Mouse (Mus musculus): Measurements from ENCODE around the gene Cd4. TPM values are rescaled to one million over a fixed set of nuclear protein-coding genes. Genes with fewer than 3 reads are reported as not detected.

Gene Cd4
- polyA plus RNA-seq, 1 experiment from 2014 or later: 0.17 TPM

GRCm38 (mm10) chr6:124874348-124874747, 13.7 kb downstream of the Cd4 start:
- H3K27me3 ChIP-seq (replicated peaks): no peaks in the 10 kb centered on the region
- H3K4me1 ChIP-seq: no peaks in the 10 kb centered on the region
- H3K4me2 ChIP-seq: no peak overlapping the region
- no peaks in the 10 kb centered on the region for H3K9me3 ChIP-seq (replicated peaks)
- H3K27ac ChIP-seq (replicated peaks): no peak overlapping the region
- H3K4me3 ChIP-seq (replicated peaks): no peak overlapping the region
- H3K9ac ChIP-seq (replicated peaks): no peak overlapping the region; the same call in 1 of the 2 replicates
- ATAC-seq (ENCODE audit: low FRiP score): no peak
- no peaks in the 10 kb centered on the region for H3K36me3 ChIP-seq
- WGBS: 74% methylated on average over 2 of the region's 3 CpGs

- Histone ChIP-seq H3K4me3 (replicated peaks) (no peak overlapping the region), H3K9me3 (replicated peaks) (no peaks in the 10 kb centered on the region), H3K4me2 (no peak overlapping the region), H3K9ac (replicated peaks) (no peak overlapping the region), H3K36me3 (no peaks in the 10 kb centered on the region; the same call in 1 of the 2 replicates), H3K27me3 (replicated peaks) (no peaks in the 10 kb centered on the region), H3K27ac (replicated peaks) (no peak overlapping the region), H3K4me1 (peaks cover 42% of the 10 kb centered on the region)
- WGBS: 64% methylated on average over 6 of the region's 7 CpGs
- no peak for ATAC-seq (ENCODE audit: low FRiP score)
Observed at GRCm38 (mm10) chr6:124866560-124866959, 21.5 kb downstream of the Cd4 start.

GRCm38 (mm10) chr6:124865766-124866362, 22.2 kb downstream of the Cd4 start:
- Histone ChIP-seq H3K27ac (replicated peaks) (peak overlapping the region; percentile 18; the same call in 1 of the 2 replicates), H3K4me2 (no peak overlapping the region), H3K4me1 (peaks cover 49% of the 10 kb centered on the region), H3K4me3 (replicated peaks) (no peak overlapping the region), H3K36me3 (peaks cover 6% of the 10 kb centered on the region), H3K27me3 (replicated peaks) (no peaks in the 10 kb centered on the region), H3K9me3 (replicated peaks) (no peaks in the 10 kb centered on the region), H3K9ac (replicated peaks) (no peak overlapping the region)
- 49% methylated on average over 18 of the region's 18 CpGs for WGBS
- ATAC-seq (ENCODE audit: low FRiP score): no peak

- H3K27ac ChIP-seq (replicated peaks): peak within 1 kb of the TSS; percentile 97
- H3K9ac ChIP-seq (replicated peaks): peak within 1 kb of the TSS; percentile 89
- no peaks in the 10 kb centered on the region for H3K9me3 ChIP-seq (replicated peaks)
- H3K4me1 ChIP-seq: peaks cover 70% of the 10 kb centered on the region
- no peaks in the 10 kb centered on the region for H3K27me3 ChIP-seq (replicated peaks)
- WGBS: under 1% methylated on average over 43 of the region's 43 CpGs
- peak within 1 kb of the TSS; percentile 72 for H3K4me2 ChIP-seq
- peaks cover 14% of the 10 kb centered on the region for H3K36me3 ChIP-seq
- ATAC-seq (ENCODE audit: low FRiP score): peak; percentile 72
- peak within 1 kb of the TSS; percentile 71 for H3K4me3 ChIP-seq (replicated peaks)
Observed at GRCm38 (mm10) chr6:124863658-124864298, 24.2 kb downstream of the Cd4 start, which contains the start of gene Gpr162. Gene Gpr162 (minus strand): TSS chr6:124863983.

- Histone ChIP-seq H3K27me3 (replicated peaks) (no peaks in the 10 kb centered on the region), H3K4me1 (peaks cover 76% of the 10 kb centered on the region), H3K9ac (replicated peaks) (peak overlapping the region; percentile 89), H3K4me2 (peak overlapping the region; percentile 72), H3K9me3 (replicated peaks) (no peaks in the 10 kb centered on the region), H3K27ac (replicated peaks) (peak overlapping the region; percentile 97), H3K4me3 (replicated peaks) (peak overlapping the region; percentile 71), H3K36me3 (peaks cover 17% of the 10 kb centered on the region)
- WGBS: 0% methylated on average over 8 of the region's 16 CpGs
- peak; percentile 35 for ATAC-seq (ENCODE audit: low FRiP score)
Observed at GRCm38 (mm10) chr6:124863125-124863657, 24.8 kb downstream of the Cd4 start.

- H3K36me3 ChIP-seq: peaks cover 17% of the 10 kb centered on the region
- H3K4me2 ChIP-seq: peak overlapping the region; percentile 72
- H3K4me3 ChIP-seq (replicated peaks): peak overlapping the region; percentile 71
- H3K9ac ChIP-seq (replicated peaks): peak overlapping the region; percentile 89
- peaks cover 82% of the 10 kb centered on the region for H3K4me1 ChIP-seq
- peak overlapping the region; percentile 97 for H3K27ac ChIP-seq (replicated peaks)
- 8% methylated on average over 8 of the region's 8 CpGs for WGBS
- ATAC-seq (ENCODE audit: low FRiP score): peak; percentile 3; the same call in 1 of the 2 replicates
- H3K27me3 ChIP-seq (replicated peaks): no peaks in the 10 kb centered on the region
- no peaks in the 10 kb centered on the region for H3K9me3 ChIP-seq (replicated peaks)
Observed at GRCm38 (mm10) chr6:124862406-124863124, 25.5 kb downstream of the Cd4 start.

- Histone ChIP-seq H3K36me3 (peaks cover 17% of the 10 kb centered on the region), H3K4me3 (replicated peaks) (peak overlapping the region; percentile 71), H3K4me1 (peaks cover 82% of the 10 kb centered on the region), H3K9me3 (replicated peaks) (no peaks in the 10 kb centered on the region), H3K9ac (replicated peaks) (peak overlapping the region; percentile 89), H3K27me3 (replicated peaks) (no peaks in the 10 kb centered on the region), H3K27ac (replicated peaks) (peak overlapping the region; percentile 97), H3K4me2 (peak overlapping the region; percentile 72)
- no peak for ATAC-seq (ENCODE audit: low FRiP score)
- 45% methylated on average over 3 of the region's 3 CpGs for WGBS
Observed at GRCm38 (mm10) chr6:124861802-124862201, 26.2 kb downstream of the Cd4 start.

GRCm38 (mm10) chr6:124861266-124861665, 26.8 kb downstream of the Cd4 start:
- H3K4me2 ChIP-seq: peak overlapping the region; percentile 72
- H3K36me3 ChIP-seq: peaks cover 17% of the 10 kb centered on the region
- H3K9me3 ChIP-seq (replicated peaks): no peaks in the 10 kb centered on the region
- H3K27ac ChIP-seq (replicated peaks): peak overlapping the region; percentile 97
- H3K4me1 ChIP-seq: peaks cover 84% of the 10 kb centered on the region
- no peaks in the 10 kb centered on the region for H3K27me3 ChIP-seq (replicated peaks)
- H3K4me3 ChIP-seq (replicated peaks): peak overlapping the region; percentile 71; the same call in 1 of the 2 replicates
- no peak for ATAC-seq (ENCODE audit: low FRiP score)
- H3K9ac ChIP-seq (replicated peaks): peak overlapping the region; percentile 89
- WGBS: 81% methylated on average over 19 of the region's 19 CpGs

- no peaks in the 10 kb centered on the region for H3K9me3 ChIP-seq (replicated peaks)
- H3K36me3 ChIP-seq: peaks cover 17% of the 10 kb centered on the region
- H3K27ac ChIP-seq (replicated peaks): peak overlapping the region; percentile 97
- no peaks in the 10 kb centered on the region for H3K27me3 ChIP-seq (replicated peaks)
- H3K4me3 ChIP-seq (replicated peaks): peak overlapping the region; percentile 13; the same call in 1 of the 2 replicates
- peak overlapping the region; percentile 32; the same call in 1 of the 2 replicates for H3K9ac ChIP-seq (replicated peaks)
- ATAC-seq (ENCODE audit: low FRiP score): no peak
- 91% methylated on average over 9 of the region's 9 CpGs for WGBS
- H3K4me1 ChIP-seq: peaks cover 84% of the 10 kb centered on the region
- peak overlapping the region; percentile 72 for H3K4me2 ChIP-seq
Observed at GRCm38 (mm10) chr6:124860511-124860910, 27.5 kb downstream of the Cd4 start.

GRCm38 (mm10) chr6:124859725-124860124, 28.3 kb downstream of the Cd4 start:
- Histone ChIP-seq H3K27me3 (replicated peaks) (no peaks in the 10 kb centered on the region), H3K4me1 (peaks cover 83% of the 10 kb centered on the region), H3K27ac (replicated peaks) (peak overlapping the region; percentile 97), H3K9me3 (replicated peaks) (no peaks in the 10 kb centered on the region), H3K4me2 (peak overlapping the region; percentile 72), H3K9ac (replicated peaks) (peak overlapping the region; percentile 32; the same call in 1 of the 2 replicates), H3K4me3 (replicated peaks) (peak overlapping the region; percentile 13), H3K36me3 (peaks cover 17% of the 10 kb centered on the region)
- WGBS: 5% methylated on average over 12 of the region's 12 CpGs
- ATAC-seq (ENCODE audit: low FRiP score): no peak

GRCm38 (mm10) chr6:124858561-124859318, 29.3 kb downstream of the Cd4 start:
- H3K9ac ChIP-seq (replicated peaks): no peak overlapping the region; the same call in 1 of the 2 replicates
- WGBS: 78% methylated on average over 28 of the region's 28 CpGs

More at GRCm38 (mm10) chr6:124858561-124859318, 29.3 kb downstream of the Cd4 start:
- Histone ChIP-seq H3K27ac (replicated peaks) (peak overlapping the region; percentile 95), H3K36me3 (peaks cover 24% of the 10 kb centered on the region), H3K4me3 (replicated peaks) (peak overlapping the region; percentile 55; the same call in 1 of the 2 replicates), H3K4me2 (peak overlapping the region; percentile 63), H3K4me1 (peaks cover 75% of the 10 kb centered on the region), H3K27me3 (replicated peaks) (no peaks in the 10 kb centered on the region), H3K9me3 (replicated peaks) (no peaks in the 10 kb centered on the region)
- no peak for ATAC-seq (ENCODE audit: low FRiP score)

All from neural tube, embryonic 15.5 days (tissue).